Mouse (Mus musculus) lung, embryonic 16.5 days (tissue): ENCODE measurements around the gene Ush2a. TPM values are rescaled to one million over a fixed set of nuclear protein-coding genes. Genes with fewer than 3 reads are reported as not detected.

Experiments used
- ATAC-seq: fragments of 200-750 bp; cut with Nextera tagmentation; 2 replicates; pipeline ENCODE4 v1.8.0; 2017; ENCODE audit warnings: low read depth, mild to moderate bottlenecking, moderate library complexity
- H3K27ac ChIP-seq: fragments of 300-500 bp; sonication (generic); 2 replicates; pipeline ENCODE4 v1.5.1; 2014; ENCODE audit warnings: mild to moderate bottlenecking, control low read depth, low read length
- H3K27me3 ChIP-seq: fragments of 300-500 bp; sonication (generic); 2 replicates; pipeline ENCODE4 v1.6.1; 2014; ENCODE audit warnings: low read depth, low read length, mixed read lengths; ENCODE audit not compliant: control insufficient read depth, insufficient read depth
- H3K36me3 ChIP-seq: fragments of 300-500 bp; sonication (generic); 2 replicates; pipeline ENCODE4 v1.6.1; 2014; ENCODE audit warnings: low read length; ENCODE audit not compliant: control insufficient read depth, insufficient read depth
- H3K4me1 ChIP-seq: fragments of 300-500 bp; sonication (generic); replicated peaks from 2 replicates; pipeline ENCODE4 v1.6.1; 2014; ENCODE audit warnings: low read length, mixed read lengths; ENCODE audit not compliant: control insufficient read depth, insufficient read depth
- H3K4me2 ChIP-seq: fragments of 300-500 bp; sonication (generic); 2 replicates; pipeline ENCODE4 v1.6.1; 2014; ENCODE audit warnings: low read depth, low read length, control low read depth
- H3K4me3 ChIP-seq: fragments of 300-500 bp; sonication (generic); 2 replicates; pipeline ENCODE4 v1.5.1; 2014; ENCODE audit warnings: mild to moderate bottlenecking, low read length, control low read depth
- H3K9ac ChIP-seq: fragments of 300-500 bp; sonication (generic); 2 replicates; pipeline ENCODE4 v1.6.1; 2014; ENCODE audit warnings: low read length, control low read depth
- H3K9me3 ChIP-seq: fragments of 300-500 bp; sonication (generic); 2 replicates; pipeline ENCODE4 v1.6.1; 2016; ENCODE audit warnings: low read length; ENCODE audit not compliant: control insufficient read depth
- WGBS: fragments of 180-500 bp; shearing (Covaris S2); extraction: QIAGEN DNeasy Blood & Tissue Kit; methylation state at CpG from one replicate; pipeline ENCODE4 v1.1.7; 2014; 5-methylcytosine and 5-hydroxymethylcytosine counted together
- polyA plus RNA-seq: library from polyadenylated mRNA; unstranded; fragments of >200 nt; fragmentation: Nextera tagmentation; extraction: Ambion mirVana; gene quantifications from 2 replicates; pipeline ENCODE4 v1.2.1, GENCODE M21; 2015

Ush2a gene
- polyA plus RNA-seq, 1 experiment from 2014 or later, result 0.11 TPM

DNA sequence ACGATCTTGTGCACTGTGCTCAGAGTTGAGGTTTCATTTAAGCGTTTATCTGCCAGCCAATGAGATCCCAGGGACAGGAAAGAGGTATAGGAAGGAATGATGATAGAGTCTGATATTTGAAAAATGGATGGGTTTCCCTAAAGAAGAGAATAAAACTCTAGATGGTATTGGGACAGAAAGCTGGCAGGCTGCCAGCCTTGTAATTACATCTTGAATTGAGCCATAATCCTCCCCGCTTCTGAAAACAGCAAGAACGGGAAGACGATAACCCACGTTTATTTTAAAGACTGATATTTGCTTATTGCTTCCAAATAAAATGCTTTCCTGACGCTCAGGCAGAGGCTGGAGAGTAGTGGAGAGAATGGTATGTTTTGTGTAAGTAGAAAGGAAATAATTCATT is 481.1 kb downstream of the Ush2a start:
- Histone ChIP-seq H3K4me3 (no peak overlapping the region), H3K27ac (no peak overlapping the region), H3K9me3 (no peaks in the 10 kb centered on the region), H3K4me1 (no peaks in the 10 kb centered on the region; the same call in 1 of the 2 replicates), H3K27me3 (no peaks in the 10 kb centered on the region), H3K9ac (no peak overlapping the region), H3K4me2 (no peak overlapping the region), H3K36me3 (no peaks in the 10 kb centered on the region)
- no peak for ATAC-seq
- WGBS, result 40% methylated on average over 7 of the region's 7 CpGs

- 41% methylated on average over 15 of the region's 15 CpGs for WGBS
- H3K9ac ChIP-seq, result no peak overlapping the region
- no peaks in the 10 kb centered on the region for H3K4me1 ChIP-seq
- H3K4me2 ChIP-seq, result 0 out of 2 replicates have a peak overlapping the region, but pooled peaks have one; percentile 12
- no peak overlapping the region for H3K27ac ChIP-seq
- H3K4me3 ChIP-seq, result no peak overlapping the region
- H3K27me3 ChIP-seq, result no peaks in the 10 kb centered on the region
- ATAC-seq, result no peak
- H3K9me3 ChIP-seq, result no peaks in the 10 kb centered on the region
- no peaks in the 10 kb centered on the region for H3K36me3 ChIP-seq
Measured at GRCm38 (mm10) chr1:188755031-188755430, 493.2 kb downstream of the Ush2a start.

DNA sequence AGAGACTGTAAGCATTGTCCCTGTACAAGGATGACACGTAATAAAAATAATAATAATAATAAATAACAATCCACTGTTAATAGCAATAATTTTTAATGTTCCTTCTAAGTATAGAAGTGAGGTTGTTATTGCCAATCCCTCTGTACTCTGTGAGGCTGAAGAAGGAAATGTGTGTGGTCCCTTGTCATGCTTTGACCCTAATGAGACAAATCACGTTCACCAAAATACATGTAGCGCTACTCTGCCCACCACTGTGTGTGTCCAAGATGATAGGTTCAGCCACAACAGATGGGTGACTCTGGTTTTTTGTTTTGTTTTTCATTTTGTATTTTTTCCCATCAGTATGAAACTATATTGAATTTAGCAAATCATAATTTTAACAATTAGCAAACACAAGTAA is 498.7 kb downstream of the Ush2a start:
- no peak overlapping the region for H3K9ac ChIP-seq
- ATAC-seq, result no peak
- WGBS, result 59% methylated on average over 3 of the region's 3 CpGs
- H3K27ac ChIP-seq, result no peak overlapping the region
- no peaks in the 10 kb centered on the region for H3K36me3 ChIP-seq
- no peaks in the 10 kb centered on the region for H3K27me3 ChIP-seq
- no peaks in the 10 kb centered on the region for H3K9me3 ChIP-seq
- H3K4me3 ChIP-seq, result no peak overlapping the region
- no peaks in the 10 kb centered on the region for H3K4me1 ChIP-seq
- H3K4me2 ChIP-seq, result no peak overlapping the region

DNA sequence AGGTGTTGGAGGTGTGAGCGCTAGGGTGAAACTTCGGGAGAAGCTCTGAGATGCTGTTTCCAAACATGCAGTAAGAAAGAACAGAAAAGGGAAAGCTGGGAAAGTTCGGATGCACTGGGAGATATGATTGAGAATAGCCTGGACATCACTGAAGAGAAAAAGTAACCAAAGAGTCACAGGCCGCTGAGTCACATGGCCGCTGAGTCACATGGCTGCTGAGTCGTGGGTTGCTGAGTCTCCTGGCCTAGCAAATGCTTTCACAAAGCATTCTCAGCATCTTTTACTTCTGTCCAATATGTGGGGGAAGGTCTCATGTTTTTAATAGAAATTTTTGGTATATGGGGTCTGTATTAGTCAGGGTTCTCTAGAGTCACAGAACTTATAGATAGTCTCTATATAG is 500.6 kb downstream of the Ush2a start:
- H3K4me1 ChIP-seq, result no peaks in the 10 kb centered on the region
- H3K36me3 ChIP-seq, result no peaks in the 10 kb centered on the region
- H3K27ac ChIP-seq, result no peak overlapping the region
- H3K4me2 ChIP-seq, result no peak overlapping the region
- H3K4me3 ChIP-seq, result no peak overlapping the region
- H3K9me3 ChIP-seq, result no peaks in the 10 kb centered on the region
- no peak for ATAC-seq
- H3K27me3 ChIP-seq, result no peaks in the 10 kb centered on the region
- H3K9ac ChIP-seq, result no peak overlapping the region
- WGBS, result 79% methylated on average over 6 of the region's 6 CpGs

DNA sequence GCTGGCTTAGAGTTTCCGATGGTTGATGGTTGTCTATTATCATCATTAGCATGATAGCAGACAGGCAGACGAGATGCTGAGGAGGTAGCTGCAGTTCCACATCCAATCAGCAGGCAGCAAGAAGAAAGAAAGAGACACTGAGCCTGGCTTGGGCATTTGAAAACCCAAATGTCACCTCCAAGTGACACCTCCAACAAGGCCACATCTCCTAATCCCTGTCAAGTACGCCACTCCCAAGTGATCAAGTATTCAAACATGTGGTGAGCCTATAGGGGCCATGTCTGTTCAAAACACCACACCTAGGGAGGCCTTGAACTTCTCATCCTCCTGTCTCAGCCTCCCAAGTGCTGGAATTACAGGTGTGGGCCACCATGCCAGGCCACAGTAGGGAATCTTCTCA is 501.9 kb downstream of the Ush2a start:
- H3K9me3 ChIP-seq, result no peaks in the 10 kb centered on the region
- H3K4me1 ChIP-seq, result no peaks in the 10 kb centered on the region
- H3K27ac ChIP-seq, result no peak overlapping the region
- H3K9ac ChIP-seq, result no peak overlapping the region
- no peak overlapping the region for H3K4me2 ChIP-seq
- WGBS, result 82% methylated on average over 3 of the region's 3 CpGs
- H3K36me3 ChIP-seq, result no peaks in the 10 kb centered on the region
- H3K4me3 ChIP-seq, result no peak overlapping the region
- ATAC-seq, result no peak
- H3K27me3 ChIP-seq, result no peaks in the 10 kb centered on the region

DNA sequence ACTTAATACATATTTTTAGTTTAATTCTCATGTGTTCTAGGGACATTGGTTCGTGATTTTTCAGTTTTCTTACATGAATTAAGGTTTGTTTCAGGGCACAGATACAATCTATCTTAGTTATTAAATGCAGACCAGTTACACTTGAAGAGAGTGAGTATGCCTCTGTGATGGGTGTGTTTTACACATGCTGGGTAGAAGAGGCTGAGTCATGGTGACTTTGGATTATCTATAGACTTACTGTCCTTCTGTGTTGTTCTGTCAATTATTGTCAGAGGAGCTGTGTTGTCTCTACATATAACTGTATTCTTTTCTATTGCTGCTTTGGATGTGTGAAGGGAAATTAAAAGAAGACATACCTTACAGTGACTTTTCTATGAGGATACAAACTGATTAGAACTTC is 509.0 kb downstream of the Ush2a start:
- WGBS, result 85% methylated on average over 1 of the region's 1 CpGs
- Histone ChIP-seq H3K4me2 (no peak overlapping the region), H3K27ac (no peak overlapping the region), H3K9me3 (no peaks in the 10 kb centered on the region), H3K4me1 (no peaks in the 10 kb centered on the region), H3K4me3 (no peak overlapping the region), H3K36me3 (no peaks in the 10 kb centered on the region), H3K9ac (no peak overlapping the region), H3K27me3 (no peaks in the 10 kb centered on the region)
- ATAC-seq, result no peak

- H3K27me3 ChIP-seq, result no peaks in the 10 kb centered on the region
- 87% methylated on average over 7 of the region's 7 CpGs for whole genome bisulfite sequencing
- H3K36me3 ChIP-seq, result no peaks in the 10 kb centered on the region
- H3K9me3 ChIP-seq, result no peaks in the 10 kb centered on the region
- H3K4me2 ChIP-seq, result no peak overlapping the region
- H3K27ac ChIP-seq, result no peak overlapping the region
- H3K4me3 ChIP-seq, result no peak overlapping the region
- H3K9ac ChIP-seq, result no peak overlapping the region
- no peaks in the 10 kb centered on the region for H3K4me1 ChIP-seq
- no peak for ATAC-seq
Measured at GRCm38 (mm10) chr1:188772516-188773229, 510.9 kb downstream of the Ush2a start.

- ATAC-seq, result no peak
- 82% methylated on average over 7 of the region's 7 CpGs for WGBS
- no peaks in the 10 kb centered on the region for H3K4me1 ChIP-seq
- H3K9me3 ChIP-seq, result no peaks in the 10 kb centered on the region
- H3K36me3 ChIP-seq, result no peaks in the 10 kb centered on the region
- no peak overlapping the region for H3K4me2 ChIP-seq
- no peak overlapping the region for H3K9ac ChIP-seq
- H3K27me3 ChIP-seq, result no peaks in the 10 kb centered on the region
- no peak overlapping the region for H3K27ac ChIP-seq
- H3K4me3 ChIP-seq, result no peak overlapping the region
Measured at GRCm38 (mm10) chr1:188773631-188774030, 511.8 kb downstream of the Ush2a start.

GRCm38 (mm10) chr1:188777556-188778161 is 515.8 kb downstream of the Ush2a start:
- peak; percentile 65 for ATAC-seq
- Histone ChIP-seq H3K9me3 (no peaks in the 10 kb centered on the region), H3K4me3 (no peak overlapping the region), H3K27me3 (no peaks in the 10 kb centered on the region), H3K27ac (no peak overlapping the region), H3K4me1 (no peaks in the 10 kb centered on the region), H3K36me3 (no peaks in the 10 kb centered on the region), H3K9ac (no peak overlapping the region), H3K4me2 (no peak overlapping the region)
- 44% methylated on average over 8 of the region's 8 CpGs for WGBS
